Mouse (Mus musculus): Measurements from ENCODE around the gene Ank.

The Ank gene

DNA sequence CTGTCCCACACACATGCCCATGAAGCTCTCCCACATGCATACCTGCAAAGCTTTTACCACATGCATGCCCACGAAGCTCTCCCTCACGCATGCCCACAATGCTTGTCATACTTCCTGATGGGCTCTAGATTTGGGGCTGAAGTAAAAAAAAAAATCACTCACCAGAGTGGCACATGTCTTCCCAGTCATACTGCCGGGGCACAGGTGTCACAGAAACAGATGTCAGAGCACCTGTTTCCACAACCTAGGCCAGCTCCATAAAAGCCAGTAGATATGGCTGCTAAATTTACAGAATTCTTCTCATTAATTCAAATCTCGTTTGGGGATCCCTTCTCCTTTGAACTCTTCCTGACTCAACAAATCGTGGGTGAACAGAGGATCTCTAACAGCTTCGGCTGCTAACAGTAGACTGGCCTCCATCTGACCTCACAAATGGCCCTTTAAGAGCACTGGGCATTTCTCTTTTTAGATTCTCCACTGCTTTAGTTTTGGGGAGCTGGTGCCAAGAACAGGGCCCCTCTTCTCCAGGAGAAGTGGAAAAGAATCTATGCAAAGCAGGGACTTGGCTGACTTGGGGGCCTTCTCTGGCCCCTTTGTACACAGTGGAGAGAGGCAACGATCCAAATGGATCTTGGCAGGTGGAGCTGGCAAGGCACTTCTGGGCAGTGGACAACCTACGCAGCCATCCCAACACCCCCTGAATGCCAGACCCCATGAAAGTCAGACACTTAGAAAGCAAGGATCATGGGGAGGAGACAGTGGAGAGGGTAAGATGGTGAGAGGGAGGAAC, 108.7 kb downstream of the Ank start:
- no peak for DNase-seq (ENCODE audit: low read depth, low spot score)

DNA sequence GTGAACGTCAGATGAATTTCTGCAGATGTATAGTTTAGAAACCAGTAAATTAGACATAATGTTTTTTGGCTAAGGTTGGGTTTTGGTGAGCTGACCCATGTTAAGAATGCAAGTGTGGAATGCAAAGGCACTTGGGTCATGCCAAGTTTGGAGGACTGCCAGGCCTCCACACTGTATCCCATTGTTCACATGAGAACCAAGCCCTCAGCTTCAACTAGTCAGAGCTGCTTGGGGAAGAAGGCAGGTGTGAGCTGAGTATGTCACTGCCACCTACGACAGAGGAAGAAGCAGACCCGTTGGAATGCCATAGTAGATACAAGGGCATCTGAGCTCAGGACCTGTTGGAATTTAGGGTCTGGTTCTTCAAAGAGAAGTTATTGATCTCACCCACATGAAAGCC, 109.5 kb downstream of the Ank start:
- DNase-seq (ENCODE audit: low read depth, low spot score): no peak

DNA sequence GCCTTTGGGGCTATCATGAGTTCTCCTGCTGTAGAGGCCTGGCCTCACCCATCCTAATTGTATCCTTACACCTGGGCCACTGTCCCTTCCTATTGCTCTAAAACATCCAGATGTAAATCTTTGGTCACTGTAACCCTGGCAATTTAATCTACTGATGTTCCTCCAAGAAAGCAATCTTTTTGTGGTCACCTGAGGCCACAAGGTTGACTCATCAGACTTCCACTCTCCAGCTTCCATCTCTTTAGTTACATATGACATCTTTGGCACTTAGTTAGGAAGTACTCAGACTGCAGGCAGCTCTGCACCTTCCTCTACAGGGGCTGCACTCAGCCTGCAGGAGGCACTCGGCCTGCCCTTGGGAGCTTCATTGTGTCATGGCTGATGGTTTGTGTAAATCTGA, 110.4 kb downstream of the Ank start:
- no peak for DNase-seq (ENCODE audit: low read depth, low spot score)

- DNase-seq (ENCODE audit: low read depth, low spot score): no peak
Measured at GRCm38 (mm10) chr15:27577915-27578780, 111.7 kb downstream of the Ank start.

DNA sequence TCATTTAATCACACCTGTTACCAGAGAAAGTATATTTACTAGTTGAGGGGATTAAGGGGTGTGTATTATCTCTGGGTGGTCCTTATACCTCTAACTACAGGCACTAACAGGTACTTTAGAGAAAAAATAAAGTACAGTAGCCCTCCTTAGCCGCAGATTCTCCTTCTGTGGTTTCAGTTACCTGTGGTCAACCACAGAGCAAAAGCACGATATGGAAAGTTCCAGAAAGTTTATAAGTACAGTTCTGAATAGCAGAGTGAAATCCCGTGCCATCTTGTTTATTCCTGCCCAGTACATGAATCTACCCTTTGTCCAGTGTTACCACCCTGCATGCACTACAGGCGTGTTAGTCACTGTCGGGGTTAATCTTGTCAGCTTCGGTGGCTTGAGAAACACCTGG, 112.4 kb downstream of the Ank start:
- DNase-seq (ENCODE audit: low read depth, low spot score): no peak

- no peak for DNase-seq (ENCODE audit: low read depth, low spot score)
Measured at GRCm38 (mm10) chr15:27579853-27580252, 113.4 kb downstream of the Ank start.

GRCm38 (mm10) chr15:27580771-27581170, 114.3 kb downstream of the Ank start:
- no peak for DNase-seq (ENCODE audit: low read depth, low spot score)

DNA sequence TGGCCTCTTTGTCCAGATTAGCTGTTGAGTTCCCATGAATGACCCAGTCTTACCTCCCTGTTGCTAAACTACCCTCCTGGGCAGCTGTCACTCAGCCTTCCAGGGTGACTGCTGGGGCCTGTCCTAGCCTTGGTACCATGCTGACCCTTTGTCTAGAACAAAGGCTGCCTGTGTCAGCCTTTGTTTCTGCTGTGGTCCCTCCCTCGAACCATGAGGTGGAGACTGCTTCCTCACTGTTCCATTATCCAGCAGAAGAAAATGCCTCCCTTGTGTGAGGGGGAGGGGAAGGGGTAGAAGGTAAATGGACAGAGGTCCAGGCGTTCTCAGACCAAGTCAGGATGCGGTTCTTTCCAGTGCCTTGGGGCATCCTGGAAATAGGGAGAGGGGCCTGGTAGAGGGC, 115.2 kb downstream of the Ank start:
- DNase-seq (ENCODE audit: low read depth, low spot score): no peak

GRCm38 (mm10) chr15:27582428-27582827, 116.0 kb downstream of the Ank start:
- no peak for DNase-seq (ENCODE audit: low read depth, low spot score)

DNA sequence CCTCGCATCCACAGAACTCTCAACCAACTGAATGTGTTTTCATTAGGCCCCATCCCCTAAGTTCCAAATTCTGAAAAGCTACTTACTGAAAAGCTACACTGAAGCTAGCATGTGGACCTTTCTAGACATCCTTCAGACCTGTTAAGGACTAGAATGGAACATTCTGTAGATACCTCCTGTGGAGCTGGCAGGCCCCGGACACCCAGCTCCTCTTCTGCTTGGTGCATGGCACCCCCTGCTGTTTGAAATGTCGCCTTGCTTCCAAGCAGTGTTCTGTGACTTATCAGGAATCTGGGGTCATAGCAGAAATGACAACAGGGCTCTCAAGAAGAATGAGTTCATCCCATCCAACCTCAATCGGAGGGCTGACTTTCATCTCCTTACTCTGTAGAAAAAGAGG, 116.6 kb downstream of the Ank start:
- no peak for DNase-seq (ENCODE audit: low read depth, low spot score)

DNA sequence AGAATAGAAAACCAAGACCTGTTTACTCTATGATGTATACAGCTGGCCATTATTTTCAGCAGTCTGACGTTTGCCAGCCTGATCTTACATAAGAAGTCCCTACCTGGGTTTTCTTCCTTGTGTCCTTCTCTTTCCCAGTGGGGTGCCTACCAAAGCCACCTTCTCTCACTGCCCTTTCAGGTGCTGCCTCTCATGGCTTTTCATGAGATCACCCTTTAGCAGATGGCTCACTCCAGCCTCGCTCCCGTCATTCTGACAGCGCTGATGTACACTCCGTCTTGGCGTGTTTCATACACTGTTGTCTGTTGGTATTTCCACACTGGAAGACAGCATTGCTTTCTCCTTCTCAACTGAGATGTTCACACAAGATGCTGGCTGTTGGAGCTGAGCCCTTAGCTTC, 117.1 kb downstream of the Ank start:
- DNase-seq (ENCODE audit: low read depth, low spot score): no peak

DNA sequence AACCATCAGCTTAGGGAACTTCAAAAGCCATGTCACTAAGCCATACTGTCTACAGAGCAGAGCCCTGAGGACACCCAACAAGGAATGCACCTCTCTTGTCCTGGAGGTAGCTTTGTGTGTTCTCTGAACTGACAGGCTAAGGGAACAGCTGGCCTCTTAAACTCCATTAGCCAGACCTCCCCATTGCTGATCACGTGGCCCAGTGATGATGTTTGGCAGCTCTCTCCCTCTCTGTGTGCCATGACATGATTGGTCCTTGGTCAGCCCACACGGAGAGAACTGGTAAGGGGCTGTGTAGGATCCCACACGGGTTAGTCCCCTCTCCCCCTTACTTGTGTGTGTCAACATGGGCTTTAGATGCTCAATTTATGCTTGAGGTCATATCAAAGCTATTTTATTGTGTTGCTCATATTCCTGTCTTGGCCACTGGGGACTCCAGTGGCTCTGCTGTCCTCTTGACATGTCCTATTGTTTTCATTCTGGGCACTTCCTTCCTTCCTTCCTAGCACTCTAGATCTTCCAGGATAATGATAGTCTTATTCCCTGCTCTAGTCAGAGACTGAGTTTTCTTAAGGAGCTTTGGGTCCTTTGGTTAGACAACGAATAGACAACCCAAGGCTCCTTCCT, 119.1 kb downstream of the Ank start:
- DNase-seq (ENCODE audit: low read depth, low spot score): no peak

DNA sequence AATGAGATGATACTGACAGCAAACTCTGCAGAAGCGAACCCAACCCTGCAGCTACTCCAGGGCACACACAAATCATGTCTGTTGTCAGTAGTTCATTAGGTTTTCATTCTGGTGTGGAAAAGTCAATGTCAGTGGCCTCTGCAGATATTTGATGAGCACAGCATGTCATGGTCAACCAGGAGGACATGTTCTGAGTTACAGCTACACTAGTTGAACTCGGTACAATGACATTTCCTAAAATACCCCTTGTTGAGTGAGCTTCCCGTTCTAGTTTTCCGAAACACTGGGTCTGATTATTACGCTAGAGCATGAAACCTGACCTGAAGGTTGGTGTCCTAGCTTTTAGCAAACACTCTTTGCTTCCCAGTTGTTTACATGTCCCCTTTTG, 119.6 kb downstream of the Ank start:
- no peak for DNase-seq (ENCODE audit: low read depth, low spot score)

- no peak for DNase-seq (ENCODE audit: low read depth, low spot score)
Measured at GRCm38 (mm10) chr15:27588087-27588826, 121.8 kb downstream of the Ank start.

DNA sequence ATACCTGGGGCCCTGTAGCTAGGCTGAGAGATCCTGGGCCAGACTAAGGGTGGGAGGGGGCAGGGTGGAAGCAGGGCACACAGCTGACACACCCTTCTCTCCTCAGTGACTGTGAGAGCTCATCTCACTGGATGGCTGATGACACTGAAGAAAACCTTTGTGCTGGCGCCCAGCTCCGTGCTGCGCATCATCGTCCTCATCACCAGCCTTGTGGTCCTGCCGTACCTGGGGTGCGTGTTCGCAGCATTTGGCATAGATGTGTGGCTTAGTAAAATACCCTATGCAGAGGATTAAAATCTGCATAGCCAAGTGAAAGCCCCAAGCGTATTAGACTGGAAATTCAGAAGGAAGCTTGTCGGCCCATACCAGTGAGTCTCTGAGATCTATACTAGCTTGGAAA, 124.3 kb downstream of the Ank start:
- no peak for DNase-seq (ENCODE audit: low read depth, low spot score)

GRCm38 (mm10) chr15:27592620-27593320, 126.3 kb downstream of the Ank start:
- no peak for DNase-seq (ENCODE audit: low read depth, low spot score)

GRCm38 (mm10) chr15:27593717-27594116, 127.2 kb downstream of the Ank start:
- DNase-seq (ENCODE audit: low read depth, low spot score): no peak

- no peak for DNase-seq (ENCODE audit: low read depth, low spot score)
Measured at GRCm38 (mm10) chr15:27594973-27595372, 128.5 kb downstream of the Ank start.

GRCm38 (mm10) chr15:27595560-27595959, 129.1 kb downstream of the Ank start:
- DNase-seq (ENCODE audit: low read depth, low spot score): no peak

DNA sequence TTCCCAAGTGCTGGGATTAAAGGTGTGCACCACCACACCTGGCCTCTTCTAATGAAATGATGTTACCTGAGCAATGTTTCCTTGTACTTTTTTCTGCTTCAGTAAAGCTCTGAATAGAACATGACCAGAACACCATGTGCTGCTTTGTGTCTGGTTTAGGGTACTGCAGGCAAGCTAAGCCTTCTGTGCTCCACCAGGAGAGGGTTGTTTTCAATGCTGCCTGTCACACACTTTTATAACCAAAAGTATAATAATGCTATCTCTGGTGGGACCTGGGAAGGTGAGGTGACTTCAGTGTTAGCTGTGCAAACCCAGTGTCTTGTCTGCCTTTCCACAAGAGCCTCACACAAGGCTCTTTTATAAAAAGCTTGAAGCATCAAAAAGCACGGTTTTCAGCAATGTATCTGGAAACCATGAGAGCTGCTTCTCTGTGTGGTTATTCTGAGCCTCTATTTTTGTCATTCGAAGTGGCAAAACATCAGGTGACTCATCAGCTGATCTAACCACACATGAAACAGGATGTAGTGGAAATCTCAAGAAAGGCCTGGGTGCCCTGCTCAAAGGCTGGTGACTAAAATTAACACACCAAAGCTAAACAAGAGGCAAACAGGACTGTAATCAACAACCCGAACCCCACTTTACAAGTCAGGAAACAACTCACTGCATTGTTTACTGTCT, 130.1 kb downstream of the Ank start:
- no peak for DNase-seq (ENCODE audit: low read depth, low spot score)

- no peak for DNase-seq (ENCODE audit: low read depth, low spot score)
Measured at GRCm38 (mm10) chr15:27597516-27597915, 131.0 kb downstream of the Ank start.

Measured in brain, embryonic 18.5 days (tissue).